ENCODE assay signal across 16 mouse cellular contexts in genomic region chr2:19890875-19891274, GRCm38 (mm10). TPM values are rescaled to one million over a fixed set of nuclear protein-coding genes. Genes with fewer than 3 reads are reported as not detected.
DNase-seq lines count a peak whose midpoint lies in the region; ATAC-seq and TF ChIP-seq lines count a peak whose summit lies in the region.
"Had no signal": no experiment of that assay in that cellular context is flagged by ENCODE, and none has a peak within 500 bp of the region (broad histone marks: within the 10 kb centered on the region; RNA-seq: fewer than 3 reads in every experiment).

No protein-coding gene starts in this region.

- H3K4me3 ChIP-seq in heart, adult 2 months, result no peak overlapping the region
- H3K4me3 ChIP-seq in heart, embryonic 12.5 days, result no peak overlapping the region
- no peak overlapping the region for H3K4me3 ChIP-seq in liver, embryonic 14.5 days (ENCODE audit: insufficient read depth in 1 of 2, low read depth in 2 of 2, low read length in 2 of 2)
- no peak overlapping the region for H3K4me3 ChIP-seq in liver, embryonic 11.5 days (ENCODE audit: low read depth, low read length)
- H3K4me3 ChIP-seq: embryonic facial prominence, embryonic 12.5 days; heart, embryonic 15.5 days; neural tube, embryonic 15.5 days; stomach, embryonic 15.5 days had no signal

- WGBS in heart, adult 2 months, result 36% methylated on average over 4 of the region's 4 CpGs
- WGBS in heart, embryonic 12.5 days, result 34% methylated on average over 4 of the region's 4 CpGs
- WGBS in liver, embryonic 14.5 days (ENCODE audit: insufficient replicate concordance), result 24% methylated on average over 4 of the region's 4 CpGs
- 32% methylated on average over 4 of the region's 4 CpGs for WGBS in liver, embryonic 11.5 days

- no peaks in the 10 kb centered on the region for H3K9me3 ChIP-seq in heart, embryonic 12.5 days (replicated peaks)
- H3K9me3 ChIP-seq in liver, embryonic 14.5 days (ENCODE audit: control insufficient read depth, low read length), result no peaks in the 10 kb centered on the region
- no peaks in the 10 kb centered on the region for H3K9me3 ChIP-seq in liver, embryonic 11.5 days (ENCODE audit: control insufficient read depth, low read length)
- H3K9me3 ChIP-seq: embryonic facial prominence, embryonic 12.5 days; heart, embryonic 15.5 days; neural tube, embryonic 15.5 days; stomach, embryonic 15.5 days had no signal

- no peaks in the 10 kb centered on the region for H3K36me3 ChIP-seq in heart, adult 2 months (ENCODE audit: control insufficient read depth, insufficient read depth, low read length)
- H3K36me3 ChIP-seq in heart, embryonic 12.5 days, result no peaks in the 10 kb centered on the region
- no peaks in the 10 kb centered on the region for H3K36me3 ChIP-seq in liver, embryonic 14.5 days (replicated peaks; ENCODE audit: control insufficient read depth, insufficient read depth, low read depth)
- H3K36me3 ChIP-seq in liver, embryonic 11.5 days (ENCODE audit: control insufficient read depth, insufficient read depth, low read length), result no peaks in the 10 kb centered on the region
- H3K36me3 ChIP-seq: embryonic facial prominence, embryonic 12.5 days; heart, embryonic 15.5 days; neural tube, embryonic 15.5 days; stomach, embryonic 15.5 days had no signal

- H3K27ac ChIP-seq in heart, adult 2 months, result no peak overlapping the region
- H3K27ac ChIP-seq in heart, embryonic 12.5 days (ENCODE audit: poor library complexity, severe bottlenecking), result no peak overlapping the region
- H3K27ac ChIP-seq in liver, embryonic 14.5 days, result no peak overlapping the region
- no peak overlapping the region for H3K27ac ChIP-seq in liver, embryonic 11.5 days (ENCODE audit: low read depth, low read length)
- H3K27ac ChIP-seq: embryonic facial prominence, embryonic 12.5 days; heart, embryonic 15.5 days; neural tube, embryonic 15.5 days; stomach, embryonic 15.5 days had no signal

- H3K27me3 ChIP-seq in heart, adult 2 months (ENCODE audit: control insufficient read depth, insufficient read depth, low read length), result no peaks in the 10 kb centered on the region
- no peaks in the 10 kb centered on the region for H3K27me3 ChIP-seq in heart, embryonic 12.5 days (replicated peaks)
- H3K27me3 ChIP-seq in liver, embryonic 14.5 days (ENCODE audit: control insufficient read depth, insufficient read depth, low read length), result no peaks in the 10 kb centered on the region
- no peaks in the 10 kb centered on the region for H3K27me3 ChIP-seq in liver, embryonic 11.5 days (replicated peaks; ENCODE audit: control insufficient read depth, insufficient read depth, low read length)
- H3K27me3 ChIP-seq: embryonic facial prominence, embryonic 12.5 days; heart, embryonic 15.5 days; neural tube, embryonic 15.5 days; stomach, embryonic 15.5 days had no signal

- no peak for TF ChIP-seq EP300 in heart, adult 2 months (IDR thresholded peaks at IDR 0.05; ENCODE audit: insufficient read depth, low read depth, low read length)
- TF ChIP-seq EP300 in liver, embryonic 14.5 days (IDR thresholded peaks at IDR 0.05; ENCODE audit: low read depth), result no peak

- TF ChIP-seq CTCF in heart, adult 2 months (IDR thresholded peaks at IDR 0.05), result peak; percentile 26; the same call in 1 of the 2 replicates
- peak; percentile 36 for TF ChIP-seq CTCF in liver, embryonic 14.5 days (IDR thresholded peaks at IDR 0.05; ENCODE audit: low read depth)

- intact Hi-C loops in heart, adult 2 months (cut with DNase I), result no loop called here
- intact Hi-C loops in left cerebral cortex, postnatal 25 days (cut with DNase I), result no loop called here

- no peaks in the 10 kb centered on the region for H3K79me2 ChIP-seq in heart, adult 2 months (replicated peaks; ENCODE audit: control insufficient read depth, insufficient read depth, low read length)

- TF ChIP-seq POLR2A in heart, adult 2 months (IDR thresholded peaks at IDR 0.05; ENCODE audit: insufficient read depth, low read depth, low read length), result no peak

- H3K4me2 ChIP-seq in heart, embryonic 12.5 days, result no peak overlapping the region
- H3K4me2 ChIP-seq in liver, embryonic 14.5 days (ENCODE audit: low read depth), result no peak overlapping the region
- no peak overlapping the region for H3K4me2 ChIP-seq in liver, embryonic 11.5 days
- H3K4me2 ChIP-seq: embryonic facial prominence, embryonic 12.5 days; heart, embryonic 15.5 days; midbrain, embryonic 11.5 days; neural tube, embryonic 15.5 days; stomach, embryonic 15.5 days had no signal

- H3K9ac ChIP-seq in heart, adult 2 months (ENCODE audit: low read depth, low read length), result no peak overlapping the region
- no peak overlapping the region for H3K9ac ChIP-seq in heart, embryonic 12.5 days
- H3K9ac ChIP-seq in liver, embryonic 14.5 days (replicated peaks), result no peak overlapping the region
- H3K9ac ChIP-seq in liver, embryonic 11.5 days (ENCODE audit: low read depth, low read length), result no peak overlapping the region
- H3K9ac ChIP-seq: embryonic facial prominence, embryonic 12.5 days; heart, embryonic 15.5 days; neural tube, embryonic 15.5 days; stomach, embryonic 15.5 days had no signal

- no peaks in the 10 kb centered on the region for H3K4me1 ChIP-seq in heart, adult 2 months (ENCODE audit: control insufficient read depth, insufficient read depth, low read length)
- no peaks in the 10 kb centered on the region for H3K4me1 ChIP-seq in heart, embryonic 12.5 days (replicated peaks)
- H3K4me1 ChIP-seq in liver, embryonic 14.5 days (replicated peaks; ENCODE audit: control insufficient read depth in 2 of 2, insufficient read depth in 2 of 2, low read length in 1 of 2), result no peaks in the 10 kb centered on the region
- H3K4me1 ChIP-seq in liver, embryonic 11.5 days (replicated peaks; ENCODE audit: control insufficient read depth, insufficient read depth, low read length), result no peaks in the 10 kb centered on the region
- H3K4me1 ChIP-seq: embryonic facial prominence, embryonic 12.5 days; heart, embryonic 15.5 days; neural tube, embryonic 15.5 days; stomach, embryonic 15.5 days had no signal

- no peak for ATAC-seq in heart, embryonic 12.5 days (ENCODE audit: insufficient number of reproducible peaks, low FRiP score)
- ATAC-seq in liver, embryonic 14.5 days (ENCODE audit: insufficient read depth), result no peak
- no peak for ATAC-seq in liver, embryonic 11.5 days (replicated peaks; ENCODE audit: low FRiP score)
- ATAC-seq: intestine, embryonic 16.5 days had no signal

- no peak for DNase-seq in heart, adult 2 months
- DNase-seq in liver, embryonic 14.5 days (ENCODE audit: low read depth in 3 of 3, low spot score in 3 of 3), result no peak
- no peak for DNase-seq in liver, embryonic 11.5 days (ENCODE audit: low spot score)
- DNase-seq in A20 (ENCODE audit: low read depth, low spot score) (peak; percentile 26), R1 (ENCODE audit: low read depth, low spot score) (peak; percentile 53)
- DNase-seq in cerebellum, adult 9-10 months, result no peak
- DNase-seq in left cerebral cortex, postnatal 25 days (ENCODE audit: low spot score in 2 of 2), result no peak
- DNase-seq: cerebellum, postnatal 36 days; lung, postnatal 36 days had no signal

RNA-seq across cellular contexts. Expression of gene Etl4, which starts 18.7 kb away (rescaled TPM):
- total RNA-seq in heart, adult 2 months (2021), result 10 to 100 TPM; 29.8 to 36.0 TPM
- 40.3 and 44.8 TPM in 2 replicates for polyA plus RNA-seq in heart, adult 2 months (2012; rRNA removed)
- polyA plus RNA-seq in heart, embryonic 12.5 days (2016; fragmentation: Nextera tagmentation; extraction: Ambion mirVana), result 12.3 and 14.6 TPM in 2 replicates
- 2.0 and 2.3 TPM in 2 replicates for polyA plus RNA-seq in liver, embryonic 14.5 days (2012; rRNA removed)
- 2.2 and 3.1 TPM in 2 replicates for polyA plus RNA-seq in liver, embryonic 14.5 days (2014; fragmentation: Nextera tagmentation; extraction: Ambion mirVana)
- polyA plus RNA-seq in liver, embryonic 11.5 days (2014; fragmentation: Nextera tagmentation; extraction: Ambion mirVana), result 17.9 and 18.3 TPM in 2 replicates
- total RNA-seq in left cerebral cortex, postnatal 25 days (2021), result 100 to 1,000 TPM; 129 TPM

Comparison
In these comparisons a context has a peak if more than half of its experiments do, and no peak if none do; other contexts are left out.
1. DNase-seq: peak in A20 (single experiment) and R1 (single experiment); none in heart, adult 2 months (0 of 2), liver, embryonic 14.5 days (0 of 3), liver, embryonic 11.5 days (single experiment), cerebellum, adult 9-10 months (single experiment) and left cerebral cortex, postnatal 25 days (0 of 2).